Mouse (Mus musculus): ENCODE results near the gene Olfr16. TPM values are rescaled to one million over a fixed set of nuclear protein-coding genes. Genes with fewer than 3 reads are reported as not detected.

The Olfr16 gene
- not detected for total RNA-seq (2023)

DNA sequence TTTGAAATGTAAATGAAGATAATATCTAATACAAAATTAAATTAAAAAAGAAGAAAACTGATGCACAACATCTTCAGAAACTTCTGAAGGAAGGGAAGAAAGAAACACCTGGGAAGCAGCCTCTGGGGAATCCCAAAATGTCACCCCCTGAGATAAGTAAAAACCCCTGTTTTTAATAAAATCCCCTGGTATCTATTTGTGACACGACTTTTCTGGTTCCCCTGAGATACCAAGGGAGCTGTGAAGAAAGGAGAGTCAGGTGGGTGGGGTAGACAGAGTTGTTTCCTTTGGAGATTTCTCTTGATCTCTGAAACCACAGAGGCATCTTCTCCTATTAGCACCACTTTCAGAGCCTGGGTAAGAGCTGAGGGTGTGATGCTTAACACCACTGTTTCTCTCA is at the start of gene Olfr16:
Gene Olfr16, plus strand, starts transcription at position 250 of the 400 bp plus-strand sequence.

Other genes with a start within 250 kb of the Olfr16 start
- not detected for gene Apcs, start 55.4 kb upstream of the Olfr16 start, total RNA-seq (2023)
- not detected for gene Olfr1408, start 187.0 kb downstream of the Olfr16 start, total RNA-seq (2023)
- not detected for gene Olfr1406, start 240.2 kb downstream of the Olfr16 start, total RNA-seq (2023)
- gene Olfr218, start 247.4 kb downstream of the Olfr16 start, total RNA-seq (2023) = not detected

Measured in B cell, adult 67 days (primary cell).